Mouse (Mus musculus): ENCODE data around the gene Dscam. TPM values are rescaled to one million over a fixed set of nuclear protein-coding genes. Genes with fewer than 3 reads are reported as not detected.

The Dscam gene
- total RNA-seq, 1 experiment from 2014 or later: 0.18 TPM

DNA sequence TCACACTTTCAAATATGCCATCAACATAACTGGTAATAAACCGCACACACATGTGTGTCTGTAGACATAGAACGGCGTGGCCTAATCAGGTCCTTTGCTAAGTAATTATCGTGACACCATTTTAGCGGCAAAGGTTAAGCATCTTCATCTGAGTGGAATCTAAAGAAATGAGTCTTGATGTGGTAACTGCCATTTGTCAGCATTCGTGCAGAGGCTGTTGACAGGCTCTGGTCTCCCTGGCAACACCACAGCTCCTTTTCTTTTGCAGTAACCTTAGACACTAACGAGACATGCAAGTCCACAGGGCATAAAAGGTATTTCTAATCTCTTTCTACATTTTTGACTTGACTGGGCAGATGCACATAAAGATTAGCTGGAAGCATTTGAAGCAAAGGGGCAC lies 297.8 kb downstream of the Dscam start:
- no peak for DNase-seq

DNA sequence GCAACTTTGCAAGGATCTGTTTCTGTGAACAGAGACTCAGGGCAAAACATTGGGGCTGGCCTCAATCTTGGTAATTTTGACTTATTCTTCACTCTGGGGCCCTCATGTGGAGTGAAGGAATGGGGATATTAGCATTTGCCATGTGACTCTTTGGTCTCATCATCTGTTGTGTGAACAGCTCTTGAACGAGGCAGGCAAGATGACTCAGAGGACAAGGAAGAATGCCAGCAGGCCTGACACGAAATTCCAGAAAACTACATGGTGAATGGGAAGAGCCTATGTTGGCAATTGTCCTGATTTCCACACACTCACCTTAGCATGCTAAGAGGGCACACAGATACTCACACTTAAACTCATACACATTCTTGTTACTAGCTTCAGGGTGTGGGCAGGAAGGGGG lies 313.0 kb downstream of the Dscam start:
- DNase-seq: peak; percentile 27

DNA sequence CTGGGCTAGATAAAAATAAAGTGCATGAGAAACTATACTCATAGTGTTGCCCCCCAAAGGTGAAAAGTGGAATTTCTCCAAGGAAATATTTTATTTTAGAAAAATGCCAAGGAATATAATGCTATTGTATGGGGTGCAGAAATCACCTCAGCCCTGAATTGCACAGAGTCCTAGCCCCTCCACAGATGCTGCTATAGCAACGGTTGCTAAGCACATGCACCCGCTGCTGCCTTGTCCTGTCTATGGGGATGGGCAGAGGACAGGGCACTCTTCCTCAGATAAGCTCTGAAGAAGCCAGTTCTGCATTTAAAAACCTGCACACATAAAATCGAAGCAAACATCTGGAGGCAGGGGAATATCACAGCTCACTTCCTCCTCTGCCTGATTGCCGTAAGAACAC lies 315.5 kb downstream of the Dscam start:
- DNase-seq: no peak

DNA sequence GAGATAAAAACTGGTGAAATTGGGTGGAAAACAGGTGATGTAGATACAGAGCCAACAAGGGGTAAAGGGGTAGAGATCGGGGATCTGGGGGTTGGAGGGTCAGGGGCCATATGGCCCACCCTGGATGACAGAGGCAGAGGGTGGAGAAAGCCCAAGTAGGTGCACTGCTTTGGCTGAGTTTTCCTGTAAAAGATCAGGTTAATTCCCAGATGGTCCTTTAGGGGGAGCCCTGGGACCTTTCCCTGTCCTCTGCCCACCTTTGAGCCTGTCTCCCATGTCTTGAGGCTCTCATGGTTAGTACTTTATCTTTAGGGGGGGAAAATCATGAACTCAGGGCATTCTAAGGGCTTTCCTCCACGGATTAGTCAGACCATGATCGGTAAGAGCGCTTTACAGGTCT lies 318.2 kb downstream of the Dscam start:
- DNase-seq: peak; percentile 10

DNA sequence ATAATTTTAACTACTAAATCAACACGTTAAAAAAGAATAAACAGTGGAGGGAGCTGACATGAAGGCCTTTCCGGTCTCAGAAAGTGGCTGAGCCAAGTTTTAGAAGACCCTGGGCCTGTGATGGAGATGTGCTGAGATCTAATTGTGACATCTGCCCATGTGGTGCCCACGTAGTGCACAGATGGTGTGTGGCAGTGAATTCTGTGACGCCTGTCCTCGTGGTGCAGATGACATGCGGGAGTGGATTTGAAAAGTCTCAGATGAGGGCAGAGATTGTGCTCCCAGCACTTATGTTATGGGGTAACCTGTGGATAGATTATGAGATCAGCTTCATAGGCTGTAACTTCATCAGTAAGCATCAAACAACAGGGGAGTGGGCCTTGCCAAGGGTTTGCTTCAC lies 321.6 kb downstream of the Dscam start:
- no peak for DNase-seq

DNA sequence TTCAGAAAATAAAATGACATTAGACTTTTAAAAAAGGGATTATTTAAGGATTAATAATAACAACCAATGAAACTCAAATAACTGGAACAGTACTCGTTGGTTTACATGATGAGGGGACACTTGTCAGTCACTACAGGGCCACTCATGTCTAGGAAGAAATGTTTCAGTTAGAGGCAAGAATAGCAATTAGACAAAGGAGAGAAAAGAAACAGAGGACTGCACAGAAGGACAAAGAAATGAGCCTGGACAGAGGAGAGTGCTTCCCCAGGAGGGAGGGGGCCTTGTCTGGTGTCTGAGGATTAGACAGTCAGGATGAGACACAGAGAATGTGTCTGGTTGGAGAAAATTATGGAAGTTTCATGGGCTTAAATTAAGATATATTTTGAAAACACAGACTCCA lies 324.0 kb downstream of the Dscam start:
- no peak for DNase-seq

DNA sequence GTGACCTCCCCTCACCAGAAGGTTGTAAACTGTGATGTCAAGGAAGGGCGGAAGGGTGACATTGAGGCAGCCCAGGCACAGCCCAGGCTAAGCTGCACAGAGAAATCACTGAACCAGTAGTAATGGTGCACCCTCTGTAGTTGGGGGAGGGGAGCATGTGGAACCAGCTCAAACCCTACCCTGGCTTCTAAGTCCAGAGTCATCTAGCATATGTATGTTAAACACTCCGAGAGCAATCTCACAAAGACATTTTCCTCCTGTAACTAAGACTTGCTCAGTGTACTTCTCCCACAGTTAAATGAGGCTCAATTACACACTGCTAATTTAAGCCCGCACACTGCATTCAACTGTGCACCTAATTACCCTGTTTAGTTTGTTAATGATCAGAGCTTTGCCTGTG lies 324.4 kb downstream of the Dscam start:
- DNase-seq: no peak

DNA sequence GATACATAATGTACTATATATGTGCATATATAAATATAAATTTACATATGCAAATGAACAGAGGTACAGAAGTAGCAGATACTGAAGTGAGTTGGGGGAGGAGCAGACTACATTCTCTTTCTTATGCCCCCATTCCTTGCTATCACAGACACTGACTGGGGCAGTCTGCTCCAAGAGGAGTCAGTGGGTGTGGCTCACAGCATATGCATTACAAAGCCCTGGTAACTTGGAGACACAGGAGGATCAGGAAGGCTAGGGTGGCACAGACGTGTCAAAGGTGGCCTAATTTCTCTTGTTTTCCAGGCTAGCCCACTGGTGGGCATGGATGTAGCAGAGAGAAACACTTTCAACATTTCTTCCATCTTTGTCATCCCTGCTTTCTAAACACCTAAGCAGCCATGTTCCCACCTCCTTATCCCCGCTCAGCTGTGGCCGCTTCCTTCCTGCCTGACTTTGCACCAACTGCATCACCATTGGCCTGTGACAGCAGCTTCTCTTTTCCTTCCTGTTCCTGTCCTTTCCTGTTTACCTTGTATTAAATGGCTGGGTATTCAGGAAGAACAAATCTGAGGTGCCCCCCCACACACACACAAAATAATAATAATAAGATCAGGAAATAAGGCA lies 325.0 kb downstream of the Dscam start:
- DNase-seq: no peak

DNA sequence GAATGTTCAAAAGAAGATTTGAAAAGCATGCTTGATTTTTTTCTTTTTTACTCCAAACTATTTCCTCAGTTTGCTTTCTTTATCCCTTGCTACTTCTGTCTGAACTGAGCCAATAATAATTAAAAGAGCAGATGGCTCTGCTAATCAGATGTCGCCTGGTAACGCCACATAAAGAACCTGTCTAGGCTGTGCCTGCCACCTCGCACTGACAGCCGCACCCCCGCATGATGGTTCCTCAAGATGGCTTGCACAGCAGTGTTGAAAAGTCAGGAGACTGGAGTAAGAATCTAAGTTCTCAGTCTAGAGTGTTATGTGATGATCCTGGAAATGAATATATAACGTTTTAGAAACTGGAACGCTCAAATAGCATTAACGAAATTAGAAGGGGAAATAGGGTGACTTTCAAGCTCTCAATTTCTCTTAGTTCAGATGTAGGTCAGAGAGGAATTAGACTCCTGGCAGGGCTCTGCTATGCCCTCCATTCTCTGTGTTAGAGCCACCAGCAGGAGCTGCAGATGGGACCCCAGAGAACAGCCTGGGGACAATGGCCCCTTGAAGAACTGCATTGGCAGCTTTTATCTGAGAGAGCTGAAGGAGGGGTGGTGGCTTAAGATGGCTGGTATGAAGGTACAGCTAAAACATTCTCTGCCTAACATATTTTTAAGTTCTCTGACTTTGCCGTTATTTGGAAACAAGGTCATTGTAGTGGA lies 326.7 kb downstream of the Dscam start:
- DNase-seq: no peak

DNA sequence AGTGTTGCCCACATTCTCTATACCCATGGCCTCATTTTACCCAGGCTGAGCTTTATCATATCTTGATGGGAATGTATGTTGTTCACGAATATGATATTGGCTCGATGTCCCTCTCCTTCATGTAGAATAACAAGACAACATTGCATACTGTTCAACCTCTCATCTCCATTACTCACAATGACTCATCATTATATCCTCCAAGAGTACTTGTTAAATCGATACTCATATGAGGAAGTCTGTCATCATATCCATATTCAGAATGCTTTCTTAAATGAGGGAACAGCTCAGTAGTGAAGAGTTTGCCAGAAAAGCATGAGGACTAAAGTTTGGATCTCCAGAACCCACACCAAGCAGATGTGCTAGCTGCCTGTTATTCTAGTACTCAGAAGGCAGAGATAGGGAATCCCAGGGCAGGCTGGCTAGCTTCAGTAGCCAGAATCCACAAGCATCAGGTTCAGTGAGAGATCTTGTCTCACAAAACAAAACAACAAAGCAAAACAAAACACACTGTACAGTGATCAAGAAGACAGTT lies 327.7 kb downstream of the Dscam start:
- DNase-seq: no peak

DNA sequence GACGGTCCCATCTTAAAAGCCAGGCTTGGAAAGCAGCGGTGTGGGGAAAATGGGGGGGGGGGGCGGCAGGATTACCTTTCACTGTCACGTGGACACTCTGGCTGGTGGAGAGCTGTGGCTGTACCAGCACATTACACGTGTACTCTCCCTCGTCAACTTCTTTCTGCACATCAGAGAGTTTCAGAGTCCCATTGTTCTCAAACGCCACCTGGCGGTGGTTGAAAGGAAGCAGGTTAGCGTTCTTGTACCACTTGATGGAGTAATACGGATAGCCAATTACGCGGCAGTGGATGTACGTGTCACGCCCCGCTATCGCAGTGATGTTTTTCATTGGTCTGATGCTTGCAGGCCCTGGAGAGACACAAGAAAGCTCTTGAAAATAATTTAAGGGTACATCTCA lies 350.9 kb downstream of the Dscam start:
- peak; percentile 75 for DNase-seq

DNA sequence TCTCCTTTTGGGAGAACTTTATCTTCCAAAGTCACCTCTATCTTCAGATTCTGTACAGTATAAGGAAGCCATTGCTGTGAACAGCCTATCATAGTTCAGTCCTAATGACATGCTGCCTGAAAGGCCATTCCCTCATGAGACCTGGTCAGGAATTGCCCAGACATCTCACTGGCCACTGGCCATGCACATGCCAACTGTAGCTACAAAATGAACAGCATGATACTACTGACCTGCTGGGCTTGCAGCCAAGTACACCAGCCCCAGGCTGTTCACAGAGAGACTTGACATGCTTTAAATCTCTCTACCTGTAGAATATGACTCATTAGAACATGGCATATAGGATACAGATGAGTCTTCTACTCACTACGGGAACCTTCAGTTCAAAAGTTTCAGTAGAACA lies 364.3 kb downstream of the Dscam start:
- peak; percentile 27 for DNase-seq

DNA sequence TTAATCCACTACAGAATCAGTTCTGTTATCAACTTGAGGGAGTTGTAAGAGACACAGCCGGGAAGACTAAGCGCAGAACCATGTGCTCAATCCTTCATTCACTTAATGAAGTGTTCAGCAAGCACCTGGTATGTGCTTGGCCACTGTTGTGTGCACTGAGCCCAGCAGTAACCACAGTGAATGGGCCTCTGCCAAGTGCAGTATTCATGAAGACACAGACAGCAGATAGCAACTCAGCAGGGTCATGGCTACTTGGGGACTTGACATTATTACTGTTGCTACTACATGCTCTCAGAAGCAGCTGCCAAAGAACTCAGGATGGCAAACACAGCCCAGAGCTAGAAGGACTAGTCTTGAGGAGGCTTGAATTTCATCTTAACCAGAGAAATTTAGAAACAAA lies 367.9 kb downstream of the Dscam start:
- peak; percentile 7 for DNase-seq

DNA sequence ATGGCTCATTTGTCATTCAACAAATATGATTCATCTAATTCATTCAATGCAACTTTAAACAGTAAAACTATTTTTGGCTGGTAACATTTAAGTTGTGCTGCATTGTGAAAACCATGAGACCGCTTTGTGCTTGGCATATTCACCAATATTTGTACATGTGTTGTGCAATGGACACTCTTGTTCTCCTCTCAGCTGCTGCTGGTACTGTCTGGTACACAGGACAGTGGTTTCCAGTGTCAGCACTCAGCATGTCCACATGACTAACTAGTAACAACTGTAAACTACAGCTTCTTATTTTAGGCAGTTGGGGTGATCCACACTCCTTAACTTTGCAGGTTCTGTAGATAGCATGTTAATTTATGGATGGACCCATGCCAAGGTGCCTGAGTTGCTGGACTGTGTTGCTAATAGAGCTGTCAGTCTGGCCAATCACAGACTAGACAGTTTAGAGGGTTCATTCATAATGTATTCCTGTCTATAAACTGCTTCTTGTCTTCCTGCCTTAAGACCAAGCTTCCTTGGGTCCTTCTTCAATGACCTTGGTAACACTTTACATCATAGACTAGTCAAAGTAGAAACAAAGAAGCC lies 368.8 kb downstream of the Dscam start:
- no peak for DNase-seq

DNA sequence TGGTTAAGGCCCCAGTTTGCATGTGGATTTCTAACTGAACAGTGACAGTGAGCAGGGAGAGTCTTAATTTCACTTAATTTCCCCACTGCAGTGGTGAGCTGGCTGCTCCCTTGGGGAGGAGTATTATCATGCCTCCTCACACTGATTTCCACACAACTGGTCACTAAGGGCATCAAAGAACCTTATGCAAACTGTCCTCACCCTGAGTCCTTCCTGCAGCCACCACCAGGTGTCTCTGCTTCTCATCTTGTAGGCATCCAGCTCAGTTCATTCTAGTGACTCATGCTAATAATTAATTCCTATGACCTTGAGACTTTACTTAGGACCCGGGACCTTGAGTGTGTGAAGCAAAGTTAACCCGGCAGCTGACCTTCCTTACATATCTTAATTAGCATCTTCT lies 375.1 kb downstream of the Dscam start:
- DNase-seq: peak; percentile 61

DNA sequence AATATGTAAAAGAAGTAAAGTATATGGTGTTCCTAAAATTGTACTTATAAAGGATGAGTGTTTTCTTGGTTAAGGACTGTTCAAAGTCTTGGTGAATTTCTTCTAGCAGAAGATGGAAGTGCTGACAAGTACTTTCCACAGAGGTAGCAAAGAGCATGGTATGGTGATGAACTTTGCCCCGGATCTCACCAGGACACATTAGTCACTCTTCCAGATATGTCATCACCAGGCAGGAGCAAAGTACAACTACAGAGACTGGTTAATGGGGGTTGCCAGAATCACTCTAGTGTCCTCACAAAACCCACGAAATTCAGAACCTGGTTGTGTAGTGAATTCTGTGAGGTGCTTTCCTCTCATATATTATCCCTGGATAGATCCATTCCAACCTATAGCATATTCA lies 379.2 kb downstream of the Dscam start:
- no peak for DNase-seq

DNA sequence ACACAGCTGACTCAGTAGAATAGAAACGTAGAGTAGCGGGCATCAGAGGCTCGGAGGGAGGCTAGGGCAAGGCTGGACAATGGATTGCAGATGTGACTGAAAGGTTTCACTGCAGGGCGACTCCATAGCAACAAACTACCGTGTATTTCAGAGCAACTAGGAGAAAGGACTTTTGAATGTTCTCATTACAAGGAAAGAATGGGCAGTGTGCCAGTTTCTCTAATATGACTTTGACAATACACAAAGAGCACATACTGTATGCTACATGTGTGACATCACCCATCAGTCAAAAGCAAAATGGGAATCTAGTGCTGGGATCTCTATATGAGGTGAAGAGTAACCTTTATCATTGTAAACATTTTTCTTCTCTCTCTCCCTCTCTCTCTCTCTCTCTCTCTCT lies 382.3 kb downstream of the Dscam start:
- no peak for DNase-seq

DNA sequence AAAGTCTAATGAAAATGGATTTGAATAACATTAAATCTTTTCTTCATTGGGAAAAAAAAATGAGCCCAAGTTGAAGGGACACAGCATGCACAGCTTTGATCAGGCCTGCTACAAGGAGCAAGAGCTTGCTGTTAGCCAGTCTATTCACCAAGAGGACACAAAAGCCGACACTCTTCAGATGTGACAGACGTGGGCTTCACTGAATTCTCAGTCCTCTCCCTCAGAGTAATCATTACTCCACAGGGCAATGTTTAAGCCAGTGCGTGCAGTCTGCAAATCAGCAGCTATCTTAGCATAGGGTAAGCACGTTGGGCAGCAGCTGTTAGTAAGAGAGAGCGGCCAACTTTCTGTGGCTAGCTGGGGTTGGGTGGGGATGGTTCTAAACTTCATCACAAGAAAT lies 391.5 kb downstream of the Dscam start:
- DNase-seq: no peak

DNA sequence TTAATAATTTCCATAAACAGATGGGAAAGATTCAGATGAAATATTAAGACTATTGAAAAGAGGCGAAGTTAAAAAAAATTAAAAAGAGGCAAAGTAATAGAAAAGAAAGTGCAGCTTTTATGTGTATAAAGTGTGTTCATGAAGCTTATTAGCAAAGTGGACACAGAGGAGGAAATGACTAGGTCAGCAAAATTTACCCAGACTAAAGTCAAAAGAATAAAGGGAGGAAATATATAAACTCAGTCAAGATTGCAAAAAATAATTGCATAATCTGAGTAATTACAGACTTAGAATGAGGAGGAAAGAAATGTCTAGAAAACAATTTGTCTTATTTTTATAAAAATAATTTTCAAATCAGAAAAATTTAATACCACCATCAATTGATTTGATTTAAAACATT lies 396.3 kb downstream of the Dscam start:
- DNase-seq: no peak

DNA sequence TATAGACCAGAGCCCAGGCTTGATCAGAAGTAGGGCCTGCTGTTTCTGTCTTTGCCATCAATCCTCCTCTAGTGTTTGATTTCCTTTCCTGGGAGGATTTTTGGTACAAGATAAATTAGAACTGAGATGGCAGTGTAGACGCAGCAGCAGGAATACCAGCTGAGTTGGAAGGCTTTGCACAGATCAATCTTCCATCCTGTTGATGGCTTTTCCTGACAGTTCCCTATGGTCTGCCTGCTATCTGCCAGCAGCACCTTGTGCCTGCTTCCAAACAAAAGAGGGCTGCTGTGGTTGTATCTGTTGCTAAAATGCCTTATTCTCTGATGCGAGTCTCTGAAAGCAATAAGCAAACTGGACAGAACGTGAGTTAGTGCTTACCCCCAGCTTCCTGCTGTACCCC lies 402.6 kb downstream of the Dscam start:
- DNase-seq: no peak

DNA sequence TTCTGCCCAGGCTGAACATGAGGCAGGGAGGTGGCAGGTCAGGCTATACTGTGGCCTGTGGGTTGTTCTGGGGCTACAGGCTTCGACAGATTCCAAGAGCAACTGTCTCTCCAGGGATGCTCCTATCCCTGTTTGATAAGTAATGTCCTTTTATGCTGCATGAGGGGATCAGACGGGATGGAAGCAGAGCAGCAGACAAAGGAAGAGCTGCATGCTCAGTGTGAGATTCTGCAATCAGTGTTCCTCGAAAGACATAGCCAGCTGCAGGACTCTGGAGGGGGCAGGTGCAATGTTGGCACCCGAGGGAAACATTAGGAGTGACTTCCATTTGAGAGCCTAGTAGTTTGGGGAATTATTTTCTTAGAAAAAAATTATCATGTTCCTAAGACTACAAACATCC lies 403.0 kb downstream of the Dscam start:
- no peak for DNase-seq

DNA sequence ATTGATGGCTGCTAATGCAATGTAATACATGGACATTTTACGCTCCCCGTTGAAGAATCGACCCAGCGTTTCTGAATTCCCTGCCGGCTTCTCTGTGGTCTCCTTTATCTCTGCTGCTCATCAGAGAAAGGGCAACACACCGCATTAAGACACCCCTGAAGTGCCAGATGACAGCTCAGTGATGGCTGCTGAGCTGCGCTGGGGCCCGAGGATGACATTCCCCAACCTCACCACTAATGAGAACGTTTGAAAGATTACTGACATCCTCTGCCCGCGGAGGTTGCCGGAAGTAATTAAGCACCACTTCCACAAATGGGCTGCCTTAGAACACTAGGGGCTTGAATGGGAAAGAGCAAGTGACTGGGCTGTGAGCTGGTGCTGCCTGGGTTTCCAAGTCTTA lies 409.3 kb downstream of the Dscam start:
- no peak for DNase-seq

DNA sequence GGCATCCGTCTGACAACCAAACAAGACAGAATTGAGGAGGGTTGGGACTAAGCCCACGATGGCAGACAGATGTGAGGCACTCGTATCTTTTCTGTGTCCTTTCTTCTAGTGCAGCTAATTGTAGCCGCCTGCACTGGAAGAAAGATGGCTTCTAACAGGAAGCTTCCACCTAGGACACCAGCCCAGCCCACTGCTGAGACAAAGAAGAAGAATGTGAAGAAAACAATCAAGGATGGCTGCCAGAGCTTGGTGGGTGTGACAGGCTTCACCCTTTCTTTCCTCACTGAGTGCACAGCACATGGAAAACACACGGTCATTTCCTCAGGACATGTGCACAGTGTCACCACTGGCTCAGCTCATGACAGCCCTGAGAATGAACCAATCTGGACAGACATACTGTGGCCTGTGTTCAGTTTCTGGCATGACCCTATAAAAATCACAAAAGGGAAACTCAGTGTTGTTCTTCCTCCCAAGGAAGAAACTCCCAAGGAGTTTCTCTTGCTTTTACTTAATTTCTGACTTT lies 411.4 kb downstream of the Dscam start:
- no peak for DNase-seq

DNA sequence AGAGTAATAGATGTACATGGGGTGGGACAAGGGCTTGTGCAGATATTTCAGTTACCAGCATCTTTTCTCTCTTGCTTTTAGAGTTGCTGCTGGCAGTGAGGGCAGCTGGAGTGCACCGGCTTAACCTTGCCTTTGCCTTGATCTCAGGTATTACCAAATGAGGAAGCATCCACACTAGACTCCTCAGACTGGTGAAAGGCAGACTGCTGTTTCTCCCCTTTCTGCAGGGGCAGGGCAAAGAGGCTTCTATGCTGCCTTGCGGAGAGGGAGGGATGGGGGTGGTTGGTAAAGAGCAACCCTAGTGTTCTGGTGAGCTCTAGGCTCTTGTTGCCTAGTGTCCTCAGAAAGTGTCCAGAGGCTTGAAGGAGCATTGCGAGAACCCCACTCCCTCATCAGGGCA lies 412.2 kb downstream of the Dscam start:
- DNase-seq: no peak

All from adrenal gland, postnatal 25 days (tissue).